Mouse (Mus musculus): ENCODE data around the gene Olfr459. TPM values are rescaled to one million over a fixed set of nuclear protein-coding genes. Genes with fewer than 3 reads are reported as not detected.

Olfr459 gene
- polyA plus RNA-seq (2015; fragmentation: Nextera tagmentation; extraction: Ambion mirVana) = not detected in 2 replicates

DNA sequence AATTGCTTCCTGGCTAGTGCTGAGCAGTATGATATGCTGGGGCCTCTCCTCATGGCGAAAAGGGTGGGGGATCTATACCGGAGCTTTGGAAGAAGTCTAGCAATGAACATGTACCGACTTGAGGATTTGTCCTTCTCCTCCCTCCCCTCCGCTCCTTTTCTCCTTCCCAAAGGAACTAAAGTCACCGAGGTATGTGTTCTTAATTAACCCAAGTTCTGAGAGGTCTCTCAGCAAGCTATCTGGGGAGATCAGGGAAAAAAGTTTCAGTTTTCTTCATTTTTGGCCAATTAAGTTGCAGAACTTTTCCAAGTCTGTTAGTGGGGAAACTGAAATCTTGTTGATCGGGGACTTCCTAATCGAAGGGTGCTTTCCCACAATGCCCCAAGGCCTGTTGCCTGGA, at the start of gene Olfr459:
Olfr459 (minus strand) TSS at position 101 of the 400 bp plus-strand sequence.
- no peak for ATAC-seq
- Histone ChIP-seq H3K27ac (ENCODE audit: low read depth) (no peak within 1 kb of the TSS), H3K9ac (replicated peaks) (no peak within 1 kb of the TSS), H3K36me3 (replicated peaks; ENCODE audit: insufficient read depth, low read length) (no peaks in the 10 kb centered on the region), H3K4me2 (ENCODE audit: low read depth, low read length) (no peak within 1 kb of the TSS), H3K4me1 (ENCODE audit: insufficient read depth) (no peaks in the 10 kb centered on the region), H3K27me3 (ENCODE audit: insufficient read depth, low read length) (no peaks in the 10 kb centered on the region), H3K4me3 (ENCODE audit: low read depth, low read length) (no peak within 1 kb of the TSS), H3K9me3 (ENCODE audit: low read length) (no peaks in the 10 kb centered on the region)
- WGBS (ENCODE audit: insufficient replicate concordance) = 63% methylated on average over 7 of the region's 7 CpGs
- no peak for TF ChIP-seq EP300 (IDR thresholded peaks at IDR 0.05; ENCODE audit: low read depth)
- TF ChIP-seq CTCF (IDR thresholded peaks at IDR 0.05; ENCODE audit: low read depth) = no peak
- DNase-seq = no peak

- H3K4me1 ChIP-seq (ENCODE audit: insufficient read depth) = no peaks in the 10 kb centered on the region
These were observed 49.1 kb upstream of the Olfr459 start for GRCm38 (mm10) chr6:41824086-41824485.

DNA sequence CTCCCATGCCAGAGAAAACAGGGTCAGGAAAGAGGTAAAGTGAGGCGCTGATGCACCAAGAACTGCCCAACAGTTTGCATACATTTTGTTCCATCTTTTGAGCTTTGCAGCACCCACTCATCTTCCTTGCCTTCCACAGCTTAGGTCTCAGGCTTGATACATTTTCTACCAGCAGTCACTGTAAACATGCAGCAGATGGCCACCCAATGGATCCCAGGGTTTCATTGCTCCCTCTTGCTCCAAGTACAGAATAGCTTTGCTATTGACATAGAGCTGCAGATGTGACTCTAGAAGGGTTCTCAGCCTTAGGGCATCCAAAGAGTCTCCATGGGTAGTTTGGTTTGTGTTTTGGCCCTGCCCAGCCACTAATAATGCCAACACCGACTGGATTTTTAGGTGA, 11.7 kb upstream of the Olfr459 start:
- DNase-seq (no peak), ATAC-seq (no peak)
- Histone ChIP-seq H3K27me3 (ENCODE audit: insufficient read depth, low read length) (no peaks in the 10 kb centered on the region), H3K9me3 (ENCODE audit: low read length) (no peaks in the 10 kb centered on the region), H3K9ac (replicated peaks) (no peak overlapping the region), H3K36me3 (replicated peaks; ENCODE audit: insufficient read depth, low read length) (no peaks in the 10 kb centered on the region), H3K27ac (ENCODE audit: low read depth) (no peak overlapping the region), H3K4me3 (ENCODE audit: low read depth, low read length) (no peak overlapping the region), H3K4me1 (ENCODE audit: insufficient read depth) (no peaks in the 10 kb centered on the region), H3K4me2 (ENCODE audit: low read depth, low read length) (no peak overlapping the region)
- TF ChIP-seq EP300 (IDR thresholded peaks at IDR 0.05; ENCODE audit: low read depth) = no peak
- no peak for TF ChIP-seq CTCF (IDR thresholded peaks at IDR 0.05; ENCODE audit: low read depth)
- WGBS (ENCODE audit: insufficient replicate concordance) = 74% methylated on average over 2 of the region's 2 CpGs

More at GRCm38 (mm10) chr6:41824086-41824485, 49.1 kb upstream of the Olfr459 start:
- Histone ChIP-seq H3K27me3 (ENCODE audit: insufficient read depth, low read length) (no peaks in the 10 kb centered on the region), H3K9me3 (ENCODE audit: low read length) (no peaks in the 10 kb centered on the region), H3K36me3 (replicated peaks; ENCODE audit: insufficient read depth, low read length) (no peaks in the 10 kb centered on the region), H3K4me2 (ENCODE audit: low read depth, low read length) (no peak overlapping the region), H3K9ac (replicated peaks) (no peak overlapping the region), H3K27ac (ENCODE audit: low read depth) (no peak overlapping the region), H3K4me3 (ENCODE audit: low read depth, low read length) (no peak overlapping the region)
- DNase-seq = no peak
- TF ChIP-seq CTCF (IDR thresholded peaks at IDR 0.05; ENCODE audit: low read depth) (no peak), EP300 (IDR thresholded peaks at IDR 0.05; ENCODE audit: low read depth) (no peak)
- no peak for ATAC-seq

GRCm38 (mm10) chr6:41775721-41776120, 744 bp upstream of the Olfr459 start:
- ATAC-seq (no peak), DNase-seq (no peak)
- no peak overlapping the region for H3K27ac ChIP-seq (ENCODE audit: low read depth)
- WGBS (ENCODE audit: insufficient replicate concordance) = 67% methylated on average over 6 of the region's 6 CpGs
- no peaks in the 10 kb centered on the region for H3K9me3 ChIP-seq (ENCODE audit: low read length)
- H3K4me2 ChIP-seq (ENCODE audit: low read depth, low read length) = no peak overlapping the region
- no peaks in the 10 kb centered on the region for H3K36me3 ChIP-seq (replicated peaks; ENCODE audit: insufficient read depth, low read length)
- H3K9ac ChIP-seq (replicated peaks) = no peak overlapping the region
- no peaks in the 10 kb centered on the region for H3K27me3 ChIP-seq (ENCODE audit: insufficient read depth, low read length)
- TF ChIP-seq EP300 (IDR thresholded peaks at IDR 0.05; ENCODE audit: low read depth) (no peak), CTCF (IDR thresholded peaks at IDR 0.05; ENCODE audit: low read depth) (no peak)
- H3K4me3 ChIP-seq (ENCODE audit: low read depth, low read length) = no peak overlapping the region
- no peaks in the 10 kb centered on the region for H3K4me1 ChIP-seq (ENCODE audit: insufficient read depth)

GRCm38 (mm10) chr6:41769872-41770271, 5.1 kb downstream of the Olfr459 start:
- WGBS (ENCODE audit: insufficient replicate concordance) = 60% methylated on average over 1 of the region's 1 CpGs
- TF ChIP-seq CTCF (IDR thresholded peaks at IDR 0.05; ENCODE audit: low read depth) = no peak
- no peak for TF ChIP-seq EP300 (IDR thresholded peaks at IDR 0.05; ENCODE audit: low read depth)
- no peaks in the 10 kb centered on the region for H3K9me3 ChIP-seq (ENCODE audit: low read length)
- ATAC-seq = no peak
- no peak overlapping the region for H3K9ac ChIP-seq (replicated peaks)
- no peak overlapping the region for H3K4me3 ChIP-seq (ENCODE audit: low read depth, low read length)
- H3K27me3 ChIP-seq (ENCODE audit: insufficient read depth, low read length) = no peaks in the 10 kb centered on the region
- DNase-seq = no peak
- H3K27ac ChIP-seq (ENCODE audit: low read depth) = no peak overlapping the region
- H3K36me3 ChIP-seq (replicated peaks; ENCODE audit: insufficient read depth, low read length) = no peaks in the 10 kb centered on the region
- H3K4me1 ChIP-seq (ENCODE audit: insufficient read depth) = no peaks in the 10 kb centered on the region
- H3K4me2 ChIP-seq (ENCODE audit: low read depth, low read length) = no peak overlapping the region

DNA sequence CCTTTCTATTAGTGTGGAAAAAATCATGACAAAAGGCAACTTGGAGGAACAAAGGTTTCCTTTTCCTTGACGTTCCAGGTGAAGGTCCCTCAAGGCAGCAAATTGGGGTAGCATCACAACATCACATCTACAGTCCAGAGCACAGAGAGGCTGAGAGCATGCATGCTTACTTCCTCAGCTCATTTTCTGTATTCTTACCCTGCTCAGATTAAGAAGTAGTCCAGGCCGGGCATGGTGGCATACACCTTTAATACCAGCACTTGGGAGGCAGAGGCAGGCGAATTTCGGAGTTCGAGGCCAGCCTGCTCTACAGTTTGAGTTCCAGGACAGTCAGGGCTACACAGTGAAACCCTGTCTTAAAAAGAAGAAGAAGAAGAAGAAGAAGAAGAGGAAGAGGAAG, 10.7 kb downstream of the Olfr459 start:
- WGBS (ENCODE audit: insufficient replicate concordance) = 82% methylated on average over 5 of the region's 5 CpGs
- no peak for ATAC-seq
- TF ChIP-seq CTCF (IDR thresholded peaks at IDR 0.05; ENCODE audit: low read depth) = no peak
- Histone ChIP-seq H3K36me3 (replicated peaks; ENCODE audit: insufficient read depth, low read length) (no peaks in the 10 kb centered on the region), H3K4me1 (ENCODE audit: insufficient read depth) (no peaks in the 10 kb centered on the region), H3K4me2 (ENCODE audit: low read depth, low read length) (no peak overlapping the region), H3K9ac (replicated peaks) (no peak overlapping the region), H3K27ac (ENCODE audit: low read depth) (no peak overlapping the region), H3K9me3 (ENCODE audit: low read length) (no peaks in the 10 kb centered on the region), H3K4me3 (ENCODE audit: low read depth, low read length) (no peak overlapping the region), H3K27me3 (ENCODE audit: insufficient read depth, low read length) (no peaks in the 10 kb centered on the region)
- DNase-seq = no peak

DNA sequence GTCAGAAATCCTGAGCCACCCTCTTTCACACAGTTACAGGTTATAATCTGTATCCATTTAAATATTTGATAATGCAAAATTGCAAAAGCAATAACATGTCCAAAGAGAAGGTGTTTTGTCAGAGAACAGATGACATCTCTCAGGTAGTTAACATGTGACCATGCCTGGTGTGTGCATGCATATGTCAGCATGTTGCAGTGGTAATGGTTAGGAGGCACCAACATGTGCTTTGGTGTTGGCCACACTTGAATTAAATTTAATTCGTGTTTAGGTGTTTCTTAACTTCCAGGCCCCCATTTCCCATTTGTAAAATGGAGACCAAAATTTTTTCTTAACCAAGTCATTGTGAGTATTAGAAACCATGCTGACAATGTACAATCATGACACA, 12.6 kb downstream of the Olfr459 start:
- no peak for TF ChIP-seq EP300 (IDR thresholded peaks at IDR 0.05; ENCODE audit: low read depth)
- TF ChIP-seq CTCF (IDR thresholded peaks at IDR 0.05; ENCODE audit: low read depth) = no peak
- H3K9ac ChIP-seq (replicated peaks) = no peak overlapping the region
- H3K4me3 ChIP-seq (ENCODE audit: low read depth, low read length) = no peak overlapping the region
- no peak for ATAC-seq
- no peaks in the 10 kb centered on the region for H3K4me1 ChIP-seq (ENCODE audit: insufficient read depth)
- WGBS (ENCODE audit: insufficient replicate concordance) = 60% methylated on average over 1 of the region's 1 CpGs
- H3K4me2 ChIP-seq (ENCODE audit: low read depth, low read length) = no peak overlapping the region
- no peaks in the 10 kb centered on the region for H3K36me3 ChIP-seq (replicated peaks; ENCODE audit: insufficient read depth, low read length)
- no peak for DNase-seq
- no peak overlapping the region for H3K27ac ChIP-seq (ENCODE audit: low read depth)
- H3K9me3 ChIP-seq (ENCODE audit: low read length) = no peaks in the 10 kb centered on the region
- no peaks in the 10 kb centered on the region for H3K27me3 ChIP-seq (ENCODE audit: insufficient read depth, low read length)
